Mouse (Mus musculus): ENCODE measurements around the gene Pcnx2. TPM values are rescaled to one million over a fixed set of nuclear protein-coding genes. Genes with fewer than 3 reads are reported as not detected.

Pcnx2 gene
- total RNA-seq (2023) = not detected in 2 replicates

DNA sequence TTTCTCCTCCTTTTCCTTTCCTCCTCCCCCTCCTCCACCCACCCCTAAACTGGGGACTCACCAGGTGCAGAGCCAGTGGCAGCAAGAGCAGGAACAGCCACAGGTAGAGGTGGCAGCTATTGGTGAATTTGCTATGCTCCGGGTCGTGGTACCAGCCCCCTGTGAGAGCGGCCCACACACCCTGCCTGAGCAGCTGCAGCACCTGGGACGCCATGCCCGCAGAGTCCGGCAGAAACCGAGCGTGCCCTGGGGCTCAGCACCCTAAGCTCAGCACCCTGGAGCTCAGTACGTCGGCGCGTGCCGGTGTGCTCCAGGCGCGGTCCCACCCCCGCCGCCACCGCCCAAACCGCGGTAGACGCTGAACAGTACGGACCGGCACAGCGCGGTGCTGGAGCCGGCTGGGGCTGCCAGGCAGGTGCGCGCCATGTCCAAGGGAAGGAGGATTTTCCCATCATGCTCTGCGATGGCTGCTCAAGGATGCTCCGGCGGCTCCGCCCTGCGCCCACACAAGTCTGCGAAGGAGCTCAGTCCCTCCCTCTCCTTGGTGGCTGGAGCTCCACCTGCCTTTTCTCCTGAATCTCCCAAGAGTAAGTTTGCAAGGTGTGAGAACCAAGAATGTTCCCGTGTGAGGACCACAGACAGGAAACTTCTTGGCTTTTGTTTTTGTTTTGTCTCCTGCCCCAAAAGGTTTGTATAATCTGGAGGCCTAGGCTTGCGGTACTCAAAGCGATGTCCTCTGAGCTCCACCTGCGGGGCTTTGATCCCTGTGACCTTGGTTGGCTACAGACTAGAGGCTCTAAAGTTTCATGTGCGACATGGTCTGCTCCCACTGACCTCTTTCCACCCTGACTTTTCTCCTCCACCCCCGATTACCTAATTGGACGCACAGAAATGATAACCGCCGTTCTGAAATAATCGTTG lies at the start of gene Pcnx2:
Gene Pcnx2 (minus strand): TSS at position 450 of the 921 bp plus-strand sequence.

GRCm38 (mm10) chr8:125910365-125911228 lies 12.5 kb upstream of the Pcnx2 start, which contains the start of gene Map3k21:
Map3k21 (plus strand) TSS chr8:125910450.

DNA sequence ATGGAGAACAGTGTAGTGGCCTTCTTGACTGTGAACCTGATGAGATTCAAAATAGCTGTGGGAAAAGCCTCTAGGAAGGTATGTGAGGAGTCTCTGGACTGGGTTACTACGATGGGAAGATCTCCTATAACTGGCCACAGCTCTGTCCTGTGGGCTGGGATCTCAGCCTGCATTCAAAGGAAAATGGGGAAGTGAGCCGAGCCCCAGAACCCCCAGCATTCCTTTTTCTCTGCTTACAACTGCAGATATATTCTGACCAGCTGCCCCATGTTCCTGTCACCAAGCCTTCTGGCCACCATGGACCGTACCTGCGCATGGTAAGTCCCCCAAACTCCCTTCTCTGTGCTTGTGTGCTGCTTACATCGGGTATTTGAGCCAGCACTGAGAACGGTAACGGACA lies 168.4 kb downstream of the Pcnx2 start, which contains the start of gene Ntpcr:
Gene Ntpcr (plus strand): TSS at position 218 of the 400 bp plus-strand sequence.

Other genes starting within 250 kb of the Pcnx2 start
- gene Map10, start 228.5 kb downstream of the Pcnx2 start, total RNA-seq (2023) = 1.8 and 1.9 TPM in 2 replicates
- gene Ntpcr, start 168.4 kb downstream of the Pcnx2 start, total RNA-seq (2023) = 9.5 and 12.9 TPM in 2 replicates
- gene Map3k21, start 12.1 kb upstream of the Pcnx2 start, total RNA-seq (2023) = not detected in 2 replicates
- gene Kcnk1, start 96.9 kb upstream of the Pcnx2 start, total RNA-seq (2023) = not detected in 2 replicates